Mouse (Mus musculus): Measurements from ENCODE around the gene Sel1l2. TPM values are rescaled to one million over a fixed set of nuclear protein-coding genes. Genes with fewer than 3 reads are reported as not detected.
"Not testable (repeated sequence)": the region's sequence is repeated elsewhere in the genome, so short reads cannot be mapped to it uniquely, and the experiment has no call there.

The Sel1l2 gene
- polyA plus RNA-seq, 1 experiment from 2014 or later: not detected

DNA sequence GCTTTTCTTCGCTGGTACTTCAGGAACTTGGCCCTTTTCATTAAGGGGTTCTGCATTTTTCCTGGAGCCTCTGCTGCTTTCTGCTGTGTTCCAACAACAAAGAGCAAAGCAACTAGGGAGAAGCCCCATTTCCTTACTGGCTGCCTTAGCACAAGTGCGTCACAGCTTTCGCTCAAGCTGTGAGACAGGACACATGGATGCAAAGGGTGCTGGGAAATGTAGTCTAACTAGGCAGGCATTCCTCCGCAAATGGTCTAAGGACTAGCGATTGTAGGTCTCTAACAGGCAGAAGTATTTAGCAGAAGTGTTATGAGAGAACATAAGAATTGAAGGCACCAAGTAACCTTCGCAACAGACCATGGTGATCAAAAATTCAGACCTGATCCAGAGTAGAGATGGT, 152.3 kb downstream of the Sel1l2 start:
- no peaks in the 10 kb centered on the region for H3K9me3 ChIP-seq (ENCODE audit: control insufficient read depth, low read length)
- no peak overlapping the region for H3K27ac ChIP-seq
- H3K36me3 ChIP-seq (replicated peaks; ENCODE audit: control insufficient read depth, insufficient read depth): no peaks in the 10 kb centered on the region
- H3K4me1 ChIP-seq (replicated peaks; ENCODE audit: control insufficient read depth, insufficient read depth, low read length): no peaks in the 10 kb centered on the region
- no peak overlapping the region for H3K4me3 ChIP-seq (replicated peaks; ENCODE audit: low read length)
- WGBS: 52% methylated on average over 6 of the region's 6 CpGs
- no peak overlapping the region for H3K9ac ChIP-seq
- peak; percentile 69; the same call in 1 of the 2 replicates for ATAC-seq (ENCODE audit: low FRiP score)
- H3K27me3 ChIP-seq (ENCODE audit: control insufficient read depth, insufficient read depth, low read length): no peaks in the 10 kb centered on the region
- peak; percentile 35 for DNase-seq (ENCODE audit: low spot score)
- H3K4me2 ChIP-seq (replicated peaks): peak overlapping the region; percentile 7; the same call in 1 of the 2 replicates

GRCm38 (mm10) chr2:140230295-140230694, 159.2 kb downstream of the Sel1l2 start:
- ATAC-seq (ENCODE audit: low FRiP score): no peak
- Histone ChIP-seq H3K27ac (no peak overlapping the region), H3K4me2 (replicated peaks) (no peak overlapping the region), H3K9ac (no peak overlapping the region), H3K9me3 (ENCODE audit: control insufficient read depth, low read length) (no peaks in the 10 kb centered on the region), H3K27me3 (ENCODE audit: control insufficient read depth, insufficient read depth, low read length) (no peaks in the 10 kb centered on the region), H3K4me3 (replicated peaks; ENCODE audit: low read length) (no peak overlapping the region), H3K36me3 (replicated peaks; ENCODE audit: control insufficient read depth, insufficient read depth) (no peaks in the 10 kb centered on the region), H3K4me1 (replicated peaks; ENCODE audit: control insufficient read depth, insufficient read depth, low read length) (no peaks in the 10 kb centered on the region)
- no peak for DNase-seq (ENCODE audit: low spot score)
- WGBS: 67% methylated on average over 1 of the region's 1 CpGs

DNA sequence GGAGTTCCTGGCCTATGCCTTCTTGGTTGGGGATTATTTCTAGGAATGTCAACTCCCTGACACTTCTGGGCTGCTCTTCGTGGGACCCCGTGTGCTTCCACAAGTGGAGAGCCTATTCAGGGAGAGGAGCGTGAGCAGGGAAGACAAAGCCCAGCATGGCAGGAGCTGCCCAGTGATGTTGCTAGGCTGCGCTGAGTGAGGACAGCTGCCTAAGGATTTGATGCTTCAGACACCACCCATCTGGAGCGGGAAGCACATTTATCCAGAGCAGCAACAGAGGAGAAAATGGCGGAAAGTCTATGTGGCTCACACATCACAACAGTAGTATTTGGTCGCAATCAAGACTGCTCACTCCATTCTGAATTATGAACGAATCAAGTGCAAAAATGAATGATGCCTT, 169.2 kb downstream of the Sel1l2 start:
- H3K4me3 ChIP-seq (replicated peaks; ENCODE audit: low read length): no peak overlapping the region
- no peaks in the 10 kb centered on the region for H3K27me3 ChIP-seq (ENCODE audit: control insufficient read depth, insufficient read depth, low read length)
- H3K27ac ChIP-seq: no peak overlapping the region
- no peaks in the 10 kb centered on the region for H3K9me3 ChIP-seq (ENCODE audit: control insufficient read depth, low read length)
- 43% methylated on average over 8 of the region's 8 CpGs for WGBS
- H3K36me3 ChIP-seq (replicated peaks; ENCODE audit: control insufficient read depth, insufficient read depth): no peaks in the 10 kb centered on the region
- ATAC-seq (ENCODE audit: low FRiP score) (no peak; the same call in 1 of the 2 replicates), DNase-seq (ENCODE audit: low spot score) (no peak)
- no peak overlapping the region for H3K9ac ChIP-seq
- H3K4me2 ChIP-seq (replicated peaks): no peak overlapping the region
- H3K4me1 ChIP-seq (replicated peaks; ENCODE audit: control insufficient read depth, insufficient read depth, low read length): no peaks in the 10 kb centered on the region

DNA sequence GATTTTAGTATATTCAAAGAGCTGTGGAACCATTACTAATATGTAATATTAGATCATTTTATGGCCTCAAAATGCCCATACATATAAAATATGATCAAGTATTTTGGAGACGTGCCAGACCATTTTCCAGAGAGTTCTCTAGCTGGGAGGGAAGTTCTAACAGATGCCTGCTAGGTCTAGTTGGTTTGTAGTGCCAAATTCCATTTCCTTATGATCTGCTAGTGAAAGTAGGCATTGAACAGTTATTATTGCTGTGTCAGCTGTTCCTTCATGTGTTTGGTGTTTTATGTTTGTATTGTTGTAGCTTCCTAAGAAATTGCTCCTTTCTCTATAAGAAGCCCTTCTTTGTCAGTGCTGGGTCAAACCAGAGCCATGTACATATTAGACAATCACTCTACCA, 173.5 kb downstream of the Sel1l2 start:
- Histone ChIP-seq H3K27me3 (ENCODE audit: control insufficient read depth, insufficient read depth, low read length) (no peaks in the 10 kb centered on the region), H3K9ac (no peak overlapping the region), H3K9me3 (ENCODE audit: control insufficient read depth, low read length) (no peaks in the 10 kb centered on the region), H3K27ac (no peak overlapping the region), H3K4me1 (replicated peaks; ENCODE audit: control insufficient read depth, insufficient read depth, low read length) (no peaks in the 10 kb centered on the region), H3K4me2 (replicated peaks) (no peak overlapping the region), H3K36me3 (replicated peaks; ENCODE audit: control insufficient read depth, insufficient read depth) (no peaks in the 10 kb centered on the region), H3K4me3 (replicated peaks; ENCODE audit: low read length) (no peak overlapping the region)
- ATAC-seq (ENCODE audit: low FRiP score) (no peak), DNase-seq (ENCODE audit: low spot score) (no peak)
- WGBS: 87% methylated on average over 1 of the region's 1 CpGs

- Histone ChIP-seq H3K9me3 (ENCODE audit: control insufficient read depth, low read length) (no peaks in the 10 kb centered on the region), H3K4me3 (replicated peaks; ENCODE audit: low read length) (no peak overlapping the region), H3K4me2 (replicated peaks) (no peak overlapping the region), H3K27ac (no peak overlapping the region), H3K27me3 (ENCODE audit: control insufficient read depth, insufficient read depth, low read length) (no peaks in the 10 kb centered on the region), H3K36me3 (replicated peaks; ENCODE audit: control insufficient read depth, insufficient read depth) (no peaks in the 10 kb centered on the region), H3K9ac (no peak overlapping the region), H3K4me1 (replicated peaks; ENCODE audit: control insufficient read depth, insufficient read depth, low read length) (no peaks in the 10 kb centered on the region)
- 74% methylated on average over 2 of the region's 2 CpGs for WGBS
- no peak for DNase-seq (ENCODE audit: low spot score)
- no peak for ATAC-seq (ENCODE audit: low FRiP score)
Measured at GRCm38 (mm10) chr2:140215415-140215814, 174.1 kb downstream of the Sel1l2 start.

GRCm38 (mm10) chr2:140214519-140215027, 174.9 kb downstream of the Sel1l2 start:
- H3K27me3 ChIP-seq (ENCODE audit: control insufficient read depth, insufficient read depth, low read length): no peaks in the 10 kb centered on the region
- H3K4me2 ChIP-seq (replicated peaks): no peak overlapping the region
- H3K9me3 ChIP-seq (ENCODE audit: control insufficient read depth, low read length): no peaks in the 10 kb centered on the region
- H3K36me3 ChIP-seq (replicated peaks; ENCODE audit: control insufficient read depth, insufficient read depth): no peaks in the 10 kb centered on the region
- no peak overlapping the region for H3K9ac ChIP-seq
- DNase-seq (ENCODE audit: low spot score) (no peak), ATAC-seq (ENCODE audit: low FRiP score) (no peak)
- no peak overlapping the region for H3K4me3 ChIP-seq (replicated peaks; ENCODE audit: low read length)
- no peaks in the 10 kb centered on the region for H3K4me1 ChIP-seq (replicated peaks; ENCODE audit: control insufficient read depth, insufficient read depth, low read length)
- no peak overlapping the region for H3K27ac ChIP-seq
- WGBS: 97% methylated on average over 4 of the region's 4 CpGs

GRCm38 (mm10) chr2:140203756-140204155, 185.8 kb downstream of the Sel1l2 start:
- Histone ChIP-seq H3K4me2 (replicated peaks) (no peak overlapping the region), H3K9ac (no peak overlapping the region), H3K27me3 (ENCODE audit: control insufficient read depth, insufficient read depth, low read length) (no peaks in the 10 kb centered on the region), H3K9me3 (ENCODE audit: control insufficient read depth, low read length) (no peaks in the 10 kb centered on the region), H3K27ac (no peak overlapping the region), H3K36me3 (replicated peaks; ENCODE audit: control insufficient read depth, insufficient read depth) (peaks cover 67% of the 10 kb centered on the region), H3K4me1 (replicated peaks; ENCODE audit: control insufficient read depth, insufficient read depth, low read length) (no peaks in the 10 kb centered on the region), H3K4me3 (replicated peaks; ENCODE audit: low read length) (no peak overlapping the region)
- WGBS: 94% methylated on average over 7 of the region's 7 CpGs
- DNase-seq (ENCODE audit: low spot score) (no peak), ATAC-seq (ENCODE audit: low FRiP score) (no peak)

GRCm38 (mm10) chr2:140202573-140202972, 186.9 kb downstream of the Sel1l2 start:
- Histone ChIP-seq H3K4me3 (replicated peaks; ENCODE audit: low read length) (no peak overlapping the region), H3K36me3 (replicated peaks; ENCODE audit: control insufficient read depth, insufficient read depth) (peaks cover 74% of the 10 kb centered on the region)
- 92% methylated on average over 5 of the region's 5 CpGs for WGBS

GRCm38 (mm10) chr2:140200713-140201112, 188.8 kb downstream of the Sel1l2 start:
- H3K9ac ChIP-seq: no peak overlapping the region
- no peak for DNase-seq (ENCODE audit: low spot score)
- no peaks in the 10 kb centered on the region for H3K27me3 ChIP-seq (ENCODE audit: control insufficient read depth, insufficient read depth, low read length)
- H3K27ac ChIP-seq: no peak overlapping the region
- no peaks in the 10 kb centered on the region for H3K4me1 ChIP-seq (replicated peaks; ENCODE audit: control insufficient read depth, insufficient read depth, low read length)
- ATAC-seq (ENCODE audit: low FRiP score): no peak
- no peak overlapping the region for H3K4me2 ChIP-seq (replicated peaks)
- no peaks in the 10 kb centered on the region for H3K9me3 ChIP-seq (ENCODE audit: control insufficient read depth, low read length)
- peaks cover 70% of the 10 kb centered on the region for H3K36me3 ChIP-seq (replicated peaks; ENCODE audit: control insufficient read depth, insufficient read depth)
- H3K4me3 ChIP-seq (replicated peaks; ENCODE audit: low read length): no peak overlapping the region
- WGBS: 88% methylated on average over 2 of the region's 2 CpGs

More at GRCm38 (mm10) chr2:140202573-140202972, 186.9 kb downstream of the Sel1l2 start:
- Histone ChIP-seq H3K4me1 (replicated peaks; ENCODE audit: control insufficient read depth, insufficient read depth, low read length) (no peaks in the 10 kb centered on the region), H3K9me3 (ENCODE audit: control insufficient read depth, low read length) (no peaks in the 10 kb centered on the region), H3K4me2 (replicated peaks) (no peak overlapping the region), H3K27ac (no peak overlapping the region), H3K27me3 (ENCODE audit: control insufficient read depth, insufficient read depth, low read length) (no peaks in the 10 kb centered on the region), H3K9ac (no peak overlapping the region)
- DNase-seq (ENCODE audit: low spot score) (no peak), ATAC-seq (ENCODE audit: low FRiP score) (no peak)

- not testable (repeated sequence) for H3K4me2 ChIP-seq (replicated peaks); H3K9ac ChIP-seq; H3K4me3 ChIP-seq (replicated peaks; ENCODE audit: low read length); H3K9me3 ChIP-seq (ENCODE audit: control insufficient read depth, low read length); H3K27me3 ChIP-seq (ENCODE audit: control insufficient read depth, insufficient read depth, low read length); DNase-seq (ENCODE audit: low spot score); H3K27ac ChIP-seq; H3K4me1 ChIP-seq (replicated peaks; ENCODE audit: control insufficient read depth, insufficient read depth, low read length); ATAC-seq (ENCODE audit: low FRiP score)
- 94% methylated on average over 3 of the region's 3 CpGs for WGBS
- peaks cover 60% of the 10 kb centered on the region for H3K36me3 ChIP-seq (replicated peaks; ENCODE audit: control insufficient read depth, insufficient read depth)
Measured at GRCm38 (mm10) chr2:140185685-140186210, 203.8 kb downstream of the Sel1l2 start.

Data from hindbrain, embryonic 14.5 days (tissue).